Mouse (Mus musculus) layer of hippocampus, adult 9-10 months (tissue): ENCODE data around the gene Lrp8.

ENCODE experiments used
- DNase-seq: peaks from one replicate; pipeline ENCODE4 v3.0.0; 2022; ENCODE audit warnings: low spot score

Gene Lrp8

DNA sequence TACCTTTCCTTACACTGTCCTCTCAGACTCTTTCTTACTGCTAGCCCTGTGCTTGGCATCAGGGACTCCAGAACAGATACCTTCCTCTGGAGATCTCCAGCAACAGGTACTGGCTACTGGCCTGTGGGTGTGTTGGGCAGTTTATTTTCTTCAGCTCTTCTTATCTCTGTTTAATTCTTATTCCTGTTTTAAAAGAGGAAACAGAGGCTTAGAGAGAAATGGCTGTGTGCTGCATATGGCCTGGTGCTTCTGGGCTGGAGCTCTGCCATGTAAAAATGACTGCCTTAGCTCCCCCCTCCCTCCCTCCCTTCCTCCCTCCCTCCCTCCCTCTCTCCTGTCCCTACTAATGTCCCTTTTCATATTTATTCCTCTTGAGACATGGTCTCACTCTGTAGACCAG is 6.6 kb downstream of the Lrp8 start:
- no peak for DNase-seq

DNA sequence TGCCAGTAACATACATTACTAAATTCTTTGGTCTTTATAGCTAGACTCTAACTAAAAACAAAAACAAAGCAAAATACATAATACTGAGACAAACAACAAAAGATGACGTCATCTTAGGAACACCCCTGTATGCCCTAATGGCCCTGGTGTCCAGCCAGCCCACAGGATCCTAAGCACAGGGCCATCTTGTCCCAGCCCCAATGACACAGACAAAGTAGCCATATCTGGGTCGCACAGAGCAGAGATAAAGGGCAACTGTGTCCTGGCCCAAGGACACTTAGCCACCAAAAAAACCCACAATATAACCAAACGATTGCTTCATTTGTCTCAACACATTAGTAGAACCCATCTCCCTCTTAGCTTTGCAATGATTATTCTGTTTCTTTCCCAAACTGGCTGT is 8.9 kb downstream of the Lrp8 start:
- DNase-seq: no peak

DNA sequence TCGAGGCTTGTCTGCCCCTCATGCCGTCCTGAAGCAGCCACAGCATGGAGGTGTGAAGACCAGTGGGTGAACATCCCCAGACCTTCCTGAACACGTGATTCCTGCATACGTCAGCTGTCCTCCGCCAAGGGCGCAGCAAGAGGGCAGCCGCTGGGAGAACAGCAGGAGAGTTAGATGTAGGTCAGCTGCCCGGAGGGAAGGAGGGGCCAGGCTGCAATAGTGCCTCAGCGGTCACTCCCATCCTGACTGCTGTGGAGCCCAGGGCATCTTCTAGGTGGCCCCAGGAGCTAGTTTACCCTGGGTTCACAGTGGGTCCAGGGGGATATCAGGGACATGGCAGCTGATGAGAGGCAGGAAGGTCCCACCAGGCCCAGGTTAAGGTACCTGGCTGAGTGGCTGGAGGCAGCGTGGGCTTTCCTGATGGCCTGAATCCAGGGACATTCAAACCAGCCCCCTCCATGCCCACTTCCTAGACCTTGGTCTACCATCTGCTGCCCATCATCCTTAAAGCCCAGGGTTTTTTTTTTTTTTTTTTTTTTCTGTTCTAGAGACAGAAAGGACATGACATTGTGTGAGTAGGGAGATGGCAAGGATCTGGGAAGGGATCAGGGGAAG is 9.8 kb downstream of the Lrp8 start:
- no peak for DNase-seq

DNA sequence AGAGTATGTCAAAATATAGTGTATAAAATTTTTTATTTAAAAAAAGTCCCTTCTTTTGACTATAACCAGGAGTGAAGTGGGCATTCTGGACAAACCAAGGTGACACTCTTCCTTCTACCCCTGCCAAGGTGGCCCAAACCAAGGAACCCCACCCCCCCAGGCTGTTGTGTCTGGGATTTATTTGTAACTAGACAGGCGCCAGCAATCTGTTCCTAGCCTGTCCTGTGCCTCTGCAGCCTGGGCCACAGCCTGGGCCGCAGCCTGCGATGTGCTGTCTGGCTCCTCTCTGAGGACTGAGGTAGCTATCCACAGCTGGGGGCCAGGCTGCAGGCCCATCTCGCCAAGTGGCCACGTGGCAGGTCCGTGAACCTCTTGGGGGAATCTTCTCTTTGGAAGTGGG is 10.3 kb downstream of the Lrp8 start:
- DNase-seq: no peak

DNA sequence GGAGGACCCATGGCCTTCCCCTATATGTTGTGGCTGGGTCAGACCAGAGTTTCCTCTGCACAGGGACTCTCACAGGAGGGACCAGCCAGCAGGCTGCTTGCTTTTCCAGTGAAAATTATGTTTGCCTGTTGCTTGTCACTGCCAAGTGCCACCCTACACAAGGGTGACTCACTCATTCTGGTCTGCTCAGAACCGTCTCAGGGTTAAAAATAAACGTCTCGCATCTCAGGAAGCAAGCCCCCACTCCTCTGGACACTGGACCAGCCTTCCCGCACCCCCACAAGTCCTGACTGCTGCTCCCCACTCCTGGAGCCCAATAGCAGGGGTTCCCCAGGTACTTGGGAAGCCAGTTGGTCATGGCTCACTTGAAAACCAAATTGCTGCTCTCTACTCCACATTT is 14.4 kb downstream of the Lrp8 start:
- DNase-seq: no peak

DNA sequence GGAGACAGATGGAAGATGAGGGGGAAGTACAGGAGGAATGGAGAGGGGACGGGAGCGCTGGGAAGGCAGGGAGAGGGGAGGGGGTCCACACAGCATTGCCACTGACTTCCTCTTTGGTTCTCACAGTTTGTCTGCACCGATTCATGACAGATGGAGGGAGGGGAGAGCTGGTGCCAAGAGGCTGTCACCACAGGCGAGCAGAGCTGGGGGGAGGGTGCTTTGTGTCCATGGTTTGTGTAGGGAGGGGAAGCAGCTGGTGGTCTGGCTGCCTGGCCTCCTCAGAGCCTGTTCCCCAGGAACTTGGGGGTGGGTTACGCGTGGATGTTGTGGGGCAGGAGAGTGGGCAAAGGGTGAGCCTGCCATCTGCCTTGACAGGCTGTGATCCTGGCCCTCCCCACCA is 15.4 kb downstream of the Lrp8 start:
- DNase-seq: no peak

DNA sequence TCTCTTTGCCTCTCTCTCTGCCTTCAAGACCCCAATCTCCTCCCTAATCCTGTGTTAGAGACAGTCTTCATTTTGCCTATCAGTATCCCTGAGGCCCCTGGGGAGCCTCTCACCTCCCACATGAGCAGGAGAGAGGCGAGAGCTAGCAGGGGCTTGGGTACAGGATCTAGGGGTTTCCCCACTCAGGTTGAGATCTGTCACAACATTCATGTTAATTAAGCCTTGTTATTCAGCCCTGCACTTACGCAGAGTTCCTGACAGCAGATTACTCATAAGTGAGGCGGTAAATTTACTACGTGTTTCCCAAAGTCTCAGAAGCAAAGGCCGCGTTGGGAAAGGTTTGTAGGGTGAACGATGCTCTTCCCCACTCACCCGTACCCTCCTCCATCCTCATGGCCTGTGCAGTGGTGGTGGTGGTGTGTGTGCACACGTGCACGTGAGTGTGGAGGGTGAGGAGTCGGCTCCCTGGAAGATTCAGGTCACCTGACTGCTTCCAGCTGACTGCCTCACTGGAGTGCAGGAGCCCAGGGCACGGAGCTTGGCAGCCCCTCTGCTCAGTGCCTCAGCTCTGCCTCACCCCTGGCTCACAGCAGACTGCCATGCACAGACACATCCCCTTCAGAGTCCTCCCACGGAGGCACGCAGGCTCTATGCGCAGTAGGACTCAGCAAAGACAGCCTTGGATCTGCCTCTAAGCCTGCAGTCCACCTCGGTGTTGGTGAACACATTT is 18.1 kb downstream of the Lrp8 start:
- DNase-seq: no peak

DNA sequence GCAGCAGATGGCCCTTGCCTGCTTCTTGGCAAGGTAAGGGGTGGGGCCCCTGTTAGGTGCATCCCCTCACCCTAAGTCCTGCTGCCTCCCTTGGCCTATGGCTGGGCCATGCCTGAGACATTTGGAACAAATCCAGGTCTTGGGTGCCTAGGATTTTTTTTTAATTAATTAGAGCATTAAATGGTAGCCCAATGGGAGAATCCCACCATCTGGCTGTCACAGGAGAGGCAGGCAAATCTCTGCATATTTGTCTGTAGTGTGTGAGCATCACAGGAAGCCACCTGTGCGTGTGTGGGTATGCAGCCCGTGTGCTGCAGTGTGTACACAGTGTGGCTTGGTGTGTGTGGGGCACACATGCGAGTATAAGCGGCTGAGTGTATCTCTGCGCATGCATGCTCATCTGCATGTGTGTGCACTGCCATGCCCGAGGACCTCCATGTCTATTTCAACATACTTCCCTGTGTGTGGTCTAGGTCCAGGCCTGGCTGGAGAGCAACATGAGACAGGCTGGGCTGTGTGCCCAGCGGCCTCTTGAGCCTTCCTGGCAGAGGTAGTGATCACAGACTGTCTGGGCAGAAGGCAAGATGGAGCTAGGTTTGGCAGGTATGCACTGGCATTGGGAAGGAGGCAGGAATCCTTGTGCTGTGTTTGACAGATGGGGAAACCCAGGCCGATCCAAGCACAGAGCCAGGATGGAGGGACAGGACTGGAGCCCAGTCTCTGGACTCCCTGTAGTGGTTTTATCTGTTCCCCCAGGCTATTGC is 19.0 kb downstream of the Lrp8 start:
- DNase-seq: no peak

DNA sequence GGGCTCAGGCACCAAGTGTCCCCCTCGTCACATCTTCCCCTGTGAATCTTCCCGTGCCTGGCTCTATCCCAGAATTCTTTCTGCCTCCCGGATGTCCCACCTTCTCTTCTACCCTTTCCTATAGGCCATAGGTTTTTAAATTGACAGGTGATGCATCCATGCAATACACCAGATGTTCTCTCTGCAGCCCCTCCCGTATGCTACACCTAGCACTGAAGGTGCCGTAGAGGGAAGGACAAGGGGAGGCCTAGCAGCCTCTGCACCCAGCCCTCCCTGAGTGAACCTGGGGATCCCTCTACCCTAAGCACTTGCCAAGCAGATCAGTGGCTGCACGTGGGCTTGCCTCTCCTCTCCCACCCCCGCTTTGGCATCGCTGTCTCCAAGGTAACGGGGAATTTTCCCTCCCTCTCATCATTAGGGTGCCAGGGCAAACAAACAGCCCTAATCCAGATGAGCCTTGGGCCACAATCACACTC is 20.9 kb downstream of the Lrp8 start:
- DNase-seq: no peak

DNA sequence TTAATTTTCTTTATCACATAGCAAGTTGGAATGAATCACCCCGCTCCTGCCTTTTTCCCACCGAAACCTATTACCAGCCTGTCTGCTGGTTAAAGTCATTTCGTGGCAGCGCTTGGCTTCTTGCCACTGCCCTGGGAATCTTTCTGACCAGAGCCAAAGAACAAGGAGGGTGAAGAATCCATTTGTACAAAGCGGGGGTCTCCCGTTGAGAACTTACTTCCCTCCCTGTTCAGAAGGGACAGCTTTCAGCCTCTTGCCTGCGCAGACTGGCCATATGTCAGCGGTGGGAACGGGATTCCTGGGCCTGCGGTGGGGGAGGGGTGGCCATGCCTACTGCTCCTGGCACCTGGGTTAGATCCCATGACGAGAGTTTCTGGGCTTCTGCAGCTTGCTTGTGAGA is 21.4 kb downstream of the Lrp8 start:
- DNase-seq: no peak

DNA sequence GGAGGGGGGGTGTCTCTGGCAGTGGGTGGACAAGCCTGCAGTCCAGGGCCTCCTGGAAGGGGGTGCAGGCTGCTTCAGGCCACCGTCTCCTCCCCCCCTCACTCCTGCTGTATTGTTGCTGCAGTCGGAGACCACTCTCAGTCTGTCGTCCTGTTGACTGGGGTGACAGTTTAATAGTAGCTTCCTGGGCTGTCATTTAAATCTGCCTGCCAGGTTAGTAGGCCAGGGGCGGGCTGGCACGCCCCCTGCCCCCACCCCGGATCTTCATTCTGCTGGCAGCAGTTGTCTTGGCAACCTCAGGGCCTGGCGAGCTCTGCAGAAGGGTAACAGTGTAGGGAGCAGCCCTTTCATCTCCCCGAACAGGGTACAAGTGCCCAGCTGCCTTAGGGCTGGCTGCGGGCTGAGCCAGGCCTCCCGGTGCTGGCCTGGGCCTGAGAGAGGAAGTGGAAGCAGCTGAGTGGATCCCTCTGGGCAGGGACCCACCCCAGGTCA is 26.7 kb downstream of the Lrp8 start:
- DNase-seq: no peak

DNA sequence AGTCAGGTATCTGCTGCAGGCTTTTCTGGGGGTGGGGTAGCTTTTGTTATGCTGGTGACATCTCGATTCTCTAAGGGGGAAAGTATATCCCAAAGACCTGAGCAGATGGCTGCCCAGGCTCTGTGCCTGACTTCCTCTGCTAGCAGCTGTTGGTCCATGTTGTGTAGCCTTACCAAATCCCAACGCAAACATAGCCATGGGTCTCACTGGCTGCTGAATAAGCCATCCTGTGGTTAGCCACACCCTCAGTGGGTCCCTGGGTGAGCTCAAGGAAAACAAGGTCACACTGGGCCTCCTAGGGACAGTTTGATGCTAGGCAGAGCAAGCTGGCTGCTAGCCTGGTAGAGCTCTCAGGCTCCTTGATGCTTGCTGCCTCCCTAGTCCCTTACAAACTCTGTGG is 27.6 kb downstream of the Lrp8 start:
- no peak for DNase-seq

DNA sequence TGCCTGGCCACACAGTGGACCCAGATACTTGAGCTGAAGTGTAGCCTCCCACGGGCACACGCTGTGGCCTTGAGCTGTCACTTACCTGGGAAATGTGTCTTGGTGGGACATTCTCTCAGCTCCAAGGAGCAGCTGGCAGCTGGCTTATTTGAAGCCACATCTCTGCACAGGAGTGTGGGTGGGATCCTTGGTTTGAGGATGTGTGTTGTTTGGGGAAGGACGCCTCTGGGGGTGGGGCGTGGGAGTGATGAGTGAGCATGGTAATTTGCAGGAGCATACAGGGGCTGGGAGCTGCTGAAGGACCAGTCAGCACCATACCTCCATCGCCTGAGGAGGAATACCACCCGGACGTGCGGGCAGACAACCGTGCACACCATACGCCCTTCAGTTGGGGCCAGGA is 28.1 kb downstream of the Lrp8 start:
- DNase-seq: no peak

DNA sequence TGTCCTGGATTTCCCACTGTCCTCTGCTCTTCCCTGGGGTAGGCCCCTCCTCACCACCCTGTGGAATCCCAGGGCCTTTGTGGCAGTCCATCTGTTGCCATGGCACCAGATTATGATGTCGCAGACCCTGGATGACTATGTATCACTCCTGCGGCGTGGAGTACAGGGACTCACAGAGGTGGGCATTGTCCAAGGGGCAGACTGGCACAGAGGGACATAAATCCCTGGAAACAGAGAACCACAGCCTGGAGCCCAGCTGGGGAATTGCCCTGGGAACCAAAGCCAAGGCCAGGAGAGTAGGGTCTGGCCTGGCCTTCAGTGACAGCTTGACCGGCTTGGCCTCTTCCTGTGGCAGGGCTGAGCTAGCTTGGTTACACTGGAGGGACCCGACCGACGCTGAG is 28.8 kb downstream of the Lrp8 start:
- no peak for DNase-seq

DNA sequence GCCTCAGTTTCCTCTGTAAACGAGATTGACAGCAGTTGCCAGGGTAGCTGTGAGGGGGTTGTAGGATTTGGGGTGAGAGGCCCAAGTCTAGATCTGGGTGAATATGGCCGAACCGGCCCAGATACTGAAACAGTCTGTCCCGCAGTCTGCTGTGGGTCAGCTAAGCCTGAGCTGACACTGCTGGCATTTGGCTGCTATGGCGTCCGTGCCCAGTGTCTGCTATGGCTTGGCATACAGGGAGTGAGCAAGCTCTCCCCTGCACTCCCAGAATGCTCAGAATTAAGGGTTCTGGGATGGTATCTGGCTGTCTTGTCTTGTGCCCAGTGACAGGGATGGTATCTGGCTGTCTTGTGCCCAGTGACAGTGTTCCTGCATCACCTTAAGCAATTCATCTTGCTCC is 29.6 kb downstream of the Lrp8 start:
- no peak for DNase-seq

DNA sequence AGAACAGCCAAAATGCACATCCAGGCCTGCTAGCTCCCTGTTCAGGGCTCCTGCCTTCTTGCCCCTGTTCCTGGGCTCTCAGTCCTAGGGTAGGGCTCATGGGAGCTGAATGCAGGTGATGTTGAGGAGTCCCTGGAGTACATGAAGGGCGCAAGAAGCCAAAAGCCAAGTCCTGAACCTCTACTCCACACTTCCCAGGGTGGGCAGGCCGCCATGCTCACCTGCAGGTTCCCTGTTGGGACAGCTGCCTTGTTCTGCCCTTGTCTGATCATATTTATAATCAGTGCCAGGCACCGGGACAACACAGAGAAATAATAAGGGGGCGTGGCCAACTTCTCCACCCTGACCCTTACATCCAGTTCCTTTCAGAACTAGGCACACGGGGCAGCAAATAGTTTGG is 31.5 kb downstream of the Lrp8 start:
- DNase-seq: no peak

DNA sequence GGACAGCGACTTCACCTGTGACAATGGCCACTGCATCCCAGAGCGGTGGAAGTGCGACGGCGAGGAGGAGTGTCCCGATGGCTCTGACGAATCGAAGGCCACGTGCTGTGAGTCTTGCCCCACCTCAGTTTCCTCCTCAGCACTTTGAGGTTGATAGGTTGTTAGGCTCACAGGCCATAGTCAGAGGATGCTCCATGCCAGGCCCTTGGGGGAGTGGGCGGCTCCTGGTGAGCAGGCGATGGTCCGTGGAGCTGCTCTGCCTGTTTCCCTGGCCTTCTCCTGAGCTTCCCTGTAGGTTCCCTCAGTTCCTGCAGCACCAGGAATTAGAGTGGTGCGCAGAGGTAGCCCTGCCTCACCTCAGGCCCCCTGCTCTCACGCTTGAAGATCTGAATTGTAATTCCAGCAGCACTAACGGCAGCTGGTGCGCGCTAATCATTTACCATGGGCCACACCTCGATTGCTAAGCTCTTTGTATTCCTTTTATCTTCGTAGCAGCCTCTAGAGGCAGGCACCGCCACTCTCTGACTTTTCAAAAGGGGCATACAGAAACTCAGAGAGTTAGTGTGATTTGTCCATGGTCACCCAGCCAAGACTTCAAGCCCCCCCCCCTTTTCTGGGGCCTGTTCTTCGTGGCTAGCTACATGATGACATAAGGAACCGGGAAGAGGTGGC is 32.7 kb downstream of the Lrp8 start:
- no peak for DNase-seq

DNA sequence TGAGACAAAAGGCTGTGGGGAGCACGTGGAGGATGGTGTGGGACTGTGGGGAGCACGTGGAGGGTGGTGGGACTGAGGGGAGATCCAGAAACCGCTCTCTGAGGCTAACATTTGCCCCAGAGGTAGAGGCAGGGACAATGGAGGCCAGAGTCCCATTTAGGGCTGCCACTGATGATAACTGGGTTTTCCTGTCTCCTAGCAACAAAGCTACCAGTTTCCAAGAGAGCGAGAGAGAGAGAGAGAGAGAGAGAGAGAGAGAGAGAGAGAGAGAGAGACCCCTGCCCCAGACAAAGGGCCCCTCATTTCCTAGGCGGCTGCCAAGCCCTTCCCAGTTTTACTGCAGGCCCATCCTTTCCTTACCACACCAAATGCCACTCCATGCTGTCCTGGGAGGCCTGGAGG is 33.4 kb downstream of the Lrp8 start:
- no peak for DNase-seq

DNA sequence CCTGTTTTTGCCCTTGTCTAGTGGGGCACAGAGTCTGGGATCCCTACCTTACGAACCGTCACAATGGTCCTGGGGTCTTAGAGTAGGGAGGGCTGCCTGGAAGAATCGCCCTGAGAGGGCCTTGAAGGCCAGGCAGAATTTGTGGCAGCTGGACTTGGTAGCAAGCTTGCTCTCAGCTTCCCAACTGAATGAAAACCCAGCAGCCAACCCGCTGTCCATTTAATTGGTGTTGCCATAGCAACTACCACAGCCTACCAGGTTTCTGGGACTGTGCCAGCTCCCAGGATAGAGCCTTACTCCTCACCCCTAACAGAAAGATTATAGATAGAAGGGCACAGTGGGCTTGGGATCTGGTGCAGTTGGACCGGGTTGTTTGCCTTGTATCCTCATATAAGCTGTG is 34.7 kb downstream of the Lrp8 start:
- DNase-seq: no peak

DNA sequence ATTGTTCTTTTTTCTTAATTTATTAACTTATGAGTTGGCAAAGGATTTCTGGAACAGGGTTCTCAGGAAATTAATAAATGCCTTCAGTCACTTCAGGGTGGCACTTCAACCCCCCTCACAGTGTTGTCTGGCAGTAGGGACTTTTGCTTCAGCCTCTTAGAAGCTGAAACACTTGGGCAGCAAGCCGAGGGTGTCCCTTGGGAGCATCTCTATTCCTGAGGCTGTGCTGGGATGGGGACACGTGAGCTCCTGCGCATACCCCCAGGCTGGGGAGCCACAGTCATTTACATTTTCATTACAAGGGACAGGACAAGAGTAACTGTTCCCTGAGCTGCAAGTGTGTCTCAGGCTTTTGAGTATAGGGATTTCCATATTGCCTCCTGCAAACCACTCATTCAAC is 35.8 kb downstream of the Lrp8 start:
- no peak for DNase-seq

DNA sequence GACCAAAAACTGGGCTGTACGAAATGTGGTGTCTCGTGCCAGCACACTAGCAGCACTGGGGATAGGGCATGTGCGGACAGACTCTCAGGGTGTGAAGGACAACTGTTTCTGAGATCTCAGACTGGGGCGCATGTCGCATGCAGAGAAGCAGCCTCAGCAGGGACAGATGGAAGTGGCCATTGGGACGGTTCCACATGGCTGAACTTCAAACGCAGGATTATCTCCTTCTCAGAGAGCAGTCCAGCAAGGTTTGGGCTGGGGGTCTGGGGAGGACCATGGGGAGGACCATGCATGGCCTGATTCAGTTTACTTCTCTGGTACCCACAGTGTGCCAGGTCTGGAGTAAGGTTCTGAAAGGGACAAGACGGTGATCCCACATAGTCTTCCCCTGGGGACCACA is 41.6 kb downstream of the Lrp8 start:
- DNase-seq: no peak

DNA sequence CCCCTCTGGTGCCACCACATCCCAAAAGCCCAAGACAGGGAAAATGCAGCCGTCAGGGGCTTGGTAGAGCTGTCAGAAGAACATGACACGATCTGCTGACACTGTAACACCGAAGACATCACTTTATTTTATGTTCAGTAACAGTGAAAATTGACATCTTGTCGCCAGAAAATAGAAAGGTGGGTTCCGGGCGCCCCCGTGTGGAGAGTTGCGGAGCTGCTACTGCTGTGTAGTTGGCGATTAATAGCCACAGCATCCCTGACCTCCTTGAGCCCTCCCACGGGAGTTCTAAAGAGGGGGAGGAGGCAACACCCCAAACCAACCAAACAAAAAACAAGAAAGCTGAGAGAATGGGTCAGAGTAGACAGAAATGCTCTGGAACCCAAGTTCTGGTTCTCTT is 42.9 kb downstream of the Lrp8 start:
- peak; percentile 88 for DNase-seq

DNA sequence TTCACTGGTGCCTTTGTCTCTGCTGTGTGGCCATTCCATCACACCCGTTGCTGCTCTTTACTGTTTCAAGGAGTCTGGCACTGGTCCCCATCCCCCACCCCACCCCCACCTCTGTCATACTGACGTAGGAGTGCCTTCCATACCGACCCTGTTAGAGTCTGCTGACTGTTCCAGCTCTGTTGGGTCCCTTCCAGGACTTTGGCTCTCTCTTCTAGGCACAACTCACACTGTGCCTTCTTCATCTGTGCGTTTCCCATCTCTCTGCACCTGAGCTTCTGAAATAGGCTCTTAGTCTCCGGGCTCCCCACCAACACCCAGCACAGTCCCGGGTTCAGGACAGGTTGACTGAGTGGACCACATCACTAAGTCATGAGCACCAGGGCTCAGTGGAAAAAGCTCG is 44.7 kb downstream of the Lrp8 start:
- DNase-seq: no peak
